Mouse (Mus musculus): ENCODE measurements around the gene Wars. TPM values are rescaled to one million over a fixed set of nuclear protein-coding genes. Genes with fewer than 3 reads are reported as not detected.

Gene Wars
- total RNA-seq (2021), result 10 to 100 TPM; 82.9 to 91.9 TPM
- long read RNA-seq, transcript Wars-201 (10 exons, 2,831 nt), result major isoform, 119 of 143 reads
- long read RNA-seq, partial matches to known transcripts, result 9 of 143 reads
- long read RNA-seq, other reads (novel, unspliced or antisense), result 15 of 143 reads

GRCm38 (mm10) chr12:108893715-108894431 lies at the start of gene Wars:
Gene Wars (minus strand): TSS chr12:108894174.
- peak; percentile 95 to 96 for DNase-seq (ENCODE audit: low spot score in 2 of 2)

GRCm38 (mm10) chr12:108942203-108942923 lies 48.4 kb upstream of the Wars start:
- no peak for DNase-seq (ENCODE audit: low spot score in 2 of 2)

GRCm38 (mm10) chr12:108941282-108941681 lies 47.3 kb upstream of the Wars start:
- no peak for DNase-seq (ENCODE audit: low spot score in 2 of 2)

- no peak for DNase-seq (ENCODE audit: low spot score in 2 of 2)
Observed at GRCm38 (mm10) chr12:108940255-108940654, 46.3 kb upstream of the Wars start.

GRCm38 (mm10) chr12:108939317-108939716 lies 45.3 kb upstream of the Wars start:
- no peak for DNase-seq (ENCODE audit: low spot score in 2 of 2)

GRCm38 (mm10) chr12:108938844-108939243 lies 44.9 kb upstream of the Wars start:
- no peak for DNase-seq (ENCODE audit: low spot score in 2 of 2)

- no peak for DNase-seq (ENCODE audit: low spot score in 2 of 2)
Observed at GRCm38 (mm10) chr12:108937506-108937905, 43.5 kb upstream of the Wars start.

- no peak for DNase-seq (ENCODE audit: low spot score in 2 of 2)
Observed at GRCm38 (mm10) chr12:108936834-108937233, 42.9 kb upstream of the Wars start.

GRCm38 (mm10) chr12:108934231-108934630 lies 40.3 kb upstream of the Wars start:
- DNase-seq (ENCODE audit: low spot score in 2 of 2), result no peak

- no peak for DNase-seq (ENCODE audit: low spot score in 2 of 2)
Observed at GRCm38 (mm10) chr12:108932113-108932512, 38.1 kb upstream of the Wars start.

GRCm38 (mm10) chr12:108931341-108932053 lies 37.5 kb upstream of the Wars start:
- no peak for DNase-seq (ENCODE audit: low spot score in 2 of 2)

- DNase-seq (ENCODE audit: low spot score in 2 of 2), result no peak
Observed at GRCm38 (mm10) chr12:108929475-108929874, 35.5 kb upstream of the Wars start.

GRCm38 (mm10) chr12:108928249-108928648 lies 34.3 kb upstream of the Wars start:
- no peak for DNase-seq (ENCODE audit: low spot score in 2 of 2)

GRCm38 (mm10) chr12:108926606-108927111 lies 32.7 kb upstream of the Wars start:
- DNase-seq (ENCODE audit: low spot score in 2 of 2), result no peak

GRCm38 (mm10) chr12:108918753-108919152 lies 24.8 kb upstream of the Wars start:
- no peak for DNase-seq (ENCODE audit: low spot score in 2 of 2)

- no peak for DNase-seq (ENCODE audit: low spot score in 2 of 2)
Observed at GRCm38 (mm10) chr12:108917509-108917908, 23.5 kb upstream of the Wars start.

GRCm38 (mm10) chr12:108916447-108917042 lies 22.6 kb upstream of the Wars start:
- peak; percentile 65 to 75 for DNase-seq (ENCODE audit: low spot score in 2 of 2)

- DNase-seq (ENCODE audit: low spot score in 2 of 2), result peak; percentile 33 to 53
Observed at GRCm38 (mm10) chr12:108915893-108916292, 21.9 kb upstream of the Wars start.

GRCm38 (mm10) chr12:108914709-108915340 lies 20.9 kb upstream of the Wars start:
- no peak for DNase-seq (ENCODE audit: low spot score in 2 of 2)

GRCm38 (mm10) chr12:108914198-108914597 lies 20.2 kb upstream of the Wars start:
- no peak for DNase-seq (ENCODE audit: low spot score in 2 of 2)

- DNase-seq (ENCODE audit: low spot score in 2 of 2), result no peak
Observed at GRCm38 (mm10) chr12:108912442-108912841, 18.5 kb upstream of the Wars start.
